Mouse (Mus musculus): ENCODE results near the gene Morn4. TPM values are rescaled to one million over a fixed set of nuclear protein-coding genes. Genes with fewer than 3 reads are reported as not detected.

Morn4 gene
- polyA plus RNA-seq, 1 experiment from 2014 or later = 78.9 TPM

DNA sequence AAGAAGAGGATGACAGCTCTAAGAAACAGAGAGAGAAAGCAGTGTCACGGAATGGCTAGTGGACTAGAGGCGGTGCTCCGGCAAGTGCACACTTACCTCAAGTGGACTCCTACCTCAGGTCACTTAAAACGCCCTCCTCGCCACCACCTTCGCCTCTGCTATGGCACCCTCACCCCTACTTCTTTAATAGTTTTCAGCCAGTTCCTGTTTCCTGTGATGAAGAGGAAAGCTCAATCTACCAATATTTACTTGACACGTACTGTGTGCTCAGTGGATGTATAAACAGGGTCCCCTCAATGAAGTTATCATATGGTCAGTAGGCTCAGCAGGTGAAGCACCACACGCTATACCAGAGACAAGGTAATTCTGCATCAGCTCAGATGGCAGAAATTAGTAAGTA, 7.6 kb downstream of the Morn4 start:
- H3K4me2 ChIP-seq (ENCODE audit: low read depth) = no peak overlapping the region
- no peaks in the 10 kb centered on the region for H3K27me3 ChIP-seq (ENCODE audit: control insufficient read depth, insufficient read depth, low read length)
- H3K27ac ChIP-seq (ENCODE audit: low read depth, low read length) = no peak overlapping the region
- DNase-seq (ENCODE audit: low spot score) (no peak), ATAC-seq (ENCODE audit: insufficient read depth, low FRiP score, low TSS enrichment) (no peak)
- H3K4me1 ChIP-seq (ENCODE audit: control insufficient read depth, insufficient read depth, low read length) = no peaks in the 10 kb centered on the region
- no peak overlapping the region for H3K9ac ChIP-seq (ENCODE audit: low read length)
- H3K4me3 ChIP-seq (ENCODE audit: low read depth, low read length) = no peak overlapping the region
- H3K36me3 ChIP-seq (ENCODE audit: control insufficient read depth, insufficient read depth, low read length) = no peaks in the 10 kb centered on the region; the same call in 1 of the 2 replicates
- no peaks in the 10 kb centered on the region for H3K9me3 ChIP-seq (ENCODE audit: control insufficient read depth, low read length)
- 95% methylated on average over 8 of the region's 8 CpGs for WGBS

DNA sequence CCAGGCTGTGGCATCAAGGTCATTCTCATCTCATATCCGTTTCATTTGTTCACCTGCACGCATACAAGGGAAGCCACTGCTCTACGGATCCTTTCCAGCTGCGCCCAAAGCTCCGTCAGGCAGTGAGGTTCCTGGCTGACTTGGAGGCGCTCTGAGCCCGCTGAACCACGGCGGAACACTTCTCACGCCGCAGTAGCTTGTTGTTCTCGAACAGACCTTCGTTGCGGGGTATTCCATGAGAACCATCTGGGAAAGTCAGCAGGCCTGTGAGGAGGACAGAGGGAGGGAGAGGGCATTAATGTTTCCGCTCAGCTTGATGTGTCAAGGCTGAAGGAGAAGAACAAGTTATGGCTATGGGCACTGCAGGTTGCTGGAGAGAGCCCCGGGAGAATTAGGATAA, 10.2 kb downstream of the Morn4 start:
- DNase-seq (ENCODE audit: low spot score) (no peak), ATAC-seq (ENCODE audit: insufficient read depth, low FRiP score, low TSS enrichment) (no peak)
- Histone ChIP-seq H3K4me1 (ENCODE audit: control insufficient read depth, insufficient read depth, low read length) (no peaks in the 10 kb centered on the region), H3K27ac (ENCODE audit: low read depth, low read length) (no peak overlapping the region), H3K4me3 (ENCODE audit: low read depth, low read length) (no peak overlapping the region), H3K27me3 (ENCODE audit: control insufficient read depth, insufficient read depth, low read length) (no peaks in the 10 kb centered on the region), H3K9ac (ENCODE audit: low read length) (no peak overlapping the region), H3K36me3 (ENCODE audit: control insufficient read depth, insufficient read depth, low read length) (no peaks in the 10 kb centered on the region; the same call in 1 of the 2 replicates), H3K9me3 (ENCODE audit: control insufficient read depth, low read length) (no peaks in the 10 kb centered on the region), H3K4me2 (ENCODE audit: low read depth) (no peak overlapping the region)
- WGBS = 91% methylated on average over 16 of the region's 16 CpGs

DNA sequence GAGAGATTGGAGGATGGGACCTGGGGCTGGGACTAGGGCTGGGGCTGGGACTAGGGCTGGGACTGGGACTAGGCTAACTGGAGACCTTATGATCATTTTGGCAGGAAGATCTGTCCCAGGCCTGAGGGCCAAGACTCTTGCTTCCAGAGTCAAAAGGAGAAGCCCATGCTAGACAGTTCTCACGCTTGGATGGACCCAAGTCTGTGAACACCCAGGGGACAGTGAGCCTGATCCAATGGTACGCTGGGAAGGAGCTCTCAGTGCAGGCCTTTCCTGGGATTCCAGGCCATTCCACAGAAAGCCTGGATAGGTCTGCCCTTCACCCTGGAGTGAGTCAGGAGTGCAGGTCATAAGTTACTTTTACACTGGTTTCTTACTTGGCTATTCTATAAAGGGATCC, 11.1 kb downstream of the Morn4 start:
- no peak overlapping the region for H3K4me3 ChIP-seq (ENCODE audit: low read depth, low read length)
- H3K9ac ChIP-seq (ENCODE audit: low read length) = no peak overlapping the region
- H3K27ac ChIP-seq (ENCODE audit: low read depth, low read length) = no peak overlapping the region
- no peak overlapping the region for H3K4me2 ChIP-seq (ENCODE audit: low read depth)
- H3K27me3 ChIP-seq (ENCODE audit: control insufficient read depth, insufficient read depth, low read length) = no peaks in the 10 kb centered on the region
- DNase-seq (ENCODE audit: low spot score) (no peak), ATAC-seq (ENCODE audit: insufficient read depth, low FRiP score, low TSS enrichment) (no peak)
- 91% methylated on average over 2 of the region's 2 CpGs for WGBS
- H3K4me1 ChIP-seq (ENCODE audit: control insufficient read depth, insufficient read depth, low read length) = no peaks in the 10 kb centered on the region
- no peaks in the 10 kb centered on the region for H3K9me3 ChIP-seq (ENCODE audit: control insufficient read depth, low read length)
- no peaks in the 10 kb centered on the region; the same call in 1 of the 2 replicates for H3K36me3 ChIP-seq (ENCODE audit: control insufficient read depth, insufficient read depth, low read length)

DNA sequence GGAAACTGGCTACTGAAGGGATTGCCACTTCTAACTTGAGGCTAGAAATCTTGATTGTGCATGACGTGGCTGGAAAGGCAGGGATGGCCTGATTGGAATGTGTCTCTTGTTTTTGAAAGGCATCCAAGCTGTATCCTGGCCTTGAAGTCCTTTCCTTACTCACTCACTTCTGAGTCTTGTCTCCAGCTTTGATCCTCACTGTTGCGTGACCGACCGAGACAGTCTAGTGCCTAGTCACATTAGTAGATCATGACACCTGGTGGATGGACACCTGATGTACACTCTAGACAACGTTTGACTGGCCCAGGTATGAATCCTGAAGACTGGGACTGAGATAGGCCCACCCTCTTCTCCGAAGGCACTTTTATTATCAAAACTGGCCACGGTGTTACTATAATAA, 13.4 kb downstream of the Morn4 start:
- Histone ChIP-seq H3K36me3 (ENCODE audit: control insufficient read depth, insufficient read depth, low read length) (no peaks in the 10 kb centered on the region; the same call in 1 of the 2 replicates), H3K4me2 (ENCODE audit: low read depth) (no peak overlapping the region), H3K4me1 (ENCODE audit: control insufficient read depth, insufficient read depth, low read length) (no peaks in the 10 kb centered on the region), H3K9ac (ENCODE audit: low read length) (no peak overlapping the region), H3K27ac (ENCODE audit: low read depth, low read length) (no peak overlapping the region), H3K27me3 (ENCODE audit: control insufficient read depth, insufficient read depth, low read length) (no peaks in the 10 kb centered on the region), H3K4me3 (ENCODE audit: low read depth, low read length) (no peak overlapping the region), H3K9me3 (ENCODE audit: control insufficient read depth, low read length) (no peaks in the 10 kb centered on the region)
- DNase-seq (ENCODE audit: low spot score) (no peak), ATAC-seq (ENCODE audit: insufficient read depth, low FRiP score, low TSS enrichment) (no peak)
- 80% methylated on average over 7 of the region's 7 CpGs for WGBS

DNA sequence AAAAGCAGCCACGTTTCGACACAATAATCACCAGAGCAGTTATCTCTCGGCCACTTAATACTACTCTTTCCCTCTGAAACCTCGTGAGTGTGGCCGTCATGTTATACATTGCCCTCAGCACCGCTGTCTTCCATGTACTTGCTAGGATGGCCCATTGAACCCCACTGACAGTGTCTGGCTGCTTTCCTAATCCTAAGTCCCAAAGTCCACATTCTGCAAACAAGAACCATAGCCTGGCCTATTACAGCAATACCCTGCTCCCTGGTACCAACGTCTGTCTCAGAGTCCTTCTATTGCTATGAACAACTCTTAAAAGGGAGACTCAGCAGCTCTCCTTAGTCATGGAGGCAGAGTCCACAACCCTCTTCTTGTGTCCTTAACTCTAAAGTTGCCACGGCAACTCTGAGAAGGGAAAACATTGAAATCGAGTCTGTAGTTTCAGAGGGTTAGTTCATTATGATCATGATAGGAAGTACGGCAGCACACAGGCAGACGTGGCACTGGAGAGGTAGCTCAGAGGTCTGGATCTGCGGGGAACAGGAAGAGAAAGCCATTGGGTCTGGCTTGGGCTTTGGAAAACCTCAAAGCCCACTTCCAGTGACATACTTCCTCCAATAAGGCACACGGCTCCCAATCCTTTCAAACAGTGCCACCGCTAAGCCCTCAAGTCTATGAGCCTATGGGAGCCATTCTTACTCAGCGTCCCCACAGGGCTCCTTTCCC, 14.1 kb downstream of the Morn4 start:
- no peaks in the 10 kb centered on the region for H3K9me3 ChIP-seq (ENCODE audit: control insufficient read depth, low read length)
- ATAC-seq (ENCODE audit: insufficient read depth, low FRiP score, low TSS enrichment) (no peak), DNase-seq (ENCODE audit: low spot score) (no peak)
- H3K27ac ChIP-seq (ENCODE audit: low read depth, low read length) = no peak overlapping the region
- WGBS = 86% methylated on average over 15 of the region's 15 CpGs
- no peak overlapping the region for H3K4me3 ChIP-seq (ENCODE audit: low read depth, low read length)
- H3K4me2 ChIP-seq (ENCODE audit: low read depth) = no peak overlapping the region
- H3K9ac ChIP-seq (ENCODE audit: low read length) = no peak overlapping the region
- no peaks in the 10 kb centered on the region; the same call in 1 of the 2 replicates for H3K36me3 ChIP-seq (ENCODE audit: control insufficient read depth, insufficient read depth, low read length)
- no peaks in the 10 kb centered on the region for H3K4me1 ChIP-seq (ENCODE audit: control insufficient read depth, insufficient read depth, low read length)
- no peaks in the 10 kb centered on the region for H3K27me3 ChIP-seq (ENCODE audit: control insufficient read depth, insufficient read depth, low read length)

DNA sequence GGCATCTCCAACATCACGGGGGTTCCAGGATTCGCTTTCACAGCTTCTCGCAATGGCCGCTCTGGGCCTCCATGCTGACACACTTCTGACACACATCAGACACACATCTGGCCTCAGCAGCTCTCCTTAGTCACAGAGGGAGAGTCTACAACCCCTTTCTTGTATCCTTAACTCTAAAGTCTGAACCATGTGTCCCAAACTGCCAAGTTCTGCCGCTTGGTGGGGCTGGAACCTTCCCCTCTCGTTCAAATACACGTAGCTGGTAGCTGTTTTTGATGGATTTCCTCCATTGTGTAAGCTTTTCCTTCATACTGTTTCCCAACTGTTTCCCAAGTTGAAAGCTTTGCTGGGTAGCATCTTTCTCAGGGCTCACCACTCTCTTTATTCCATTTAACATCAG, 14.9 kb downstream of the Morn4 start:
- Histone ChIP-seq H3K4me2 (ENCODE audit: low read depth) (no peak overlapping the region), H3K4me3 (ENCODE audit: low read depth, low read length) (no peak overlapping the region), H3K27me3 (ENCODE audit: control insufficient read depth, insufficient read depth, low read length) (no peaks in the 10 kb centered on the region), H3K36me3 (ENCODE audit: control insufficient read depth, insufficient read depth, low read length) (no peaks in the 10 kb centered on the region; the same call in 1 of the 2 replicates), H3K27ac (ENCODE audit: low read depth, low read length) (no peak overlapping the region), H3K9ac (ENCODE audit: low read length) (no peak overlapping the region), H3K4me1 (ENCODE audit: control insufficient read depth, insufficient read depth, low read length) (no peaks in the 10 kb centered on the region), H3K9me3 (ENCODE audit: control insufficient read depth, low read length) (no peaks in the 10 kb centered on the region)
- WGBS = 83% methylated on average over 7 of the region's 7 CpGs
- DNase-seq (ENCODE audit: low spot score) = no peak
- no peak for ATAC-seq (ENCODE audit: insufficient read depth, low FRiP score, low TSS enrichment)

DNA sequence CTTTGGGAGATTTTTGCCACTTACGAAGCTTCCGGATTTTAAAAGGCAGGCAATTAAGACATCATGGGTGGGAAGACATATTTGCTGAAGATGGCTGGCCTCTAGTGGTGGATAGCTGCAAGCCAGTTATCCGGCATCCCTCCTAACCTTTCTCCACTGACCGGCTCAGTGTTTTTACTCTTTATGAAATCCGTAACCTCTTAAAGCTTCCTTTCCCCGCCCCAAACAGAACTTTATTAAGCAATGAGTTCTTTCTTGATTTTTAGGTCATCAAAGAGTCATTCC, 17.0 kb downstream of the Morn4 start:
- DNase-seq (ENCODE audit: low spot score) (no peak), ATAC-seq (ENCODE audit: insufficient read depth, low FRiP score, low TSS enrichment) (no peak)
- Histone ChIP-seq H3K27ac (ENCODE audit: low read depth, low read length) (no peak overlapping the region), H3K36me3 (ENCODE audit: control insufficient read depth, insufficient read depth, low read length) (no peaks in the 10 kb centered on the region), H3K4me1 (ENCODE audit: control insufficient read depth, insufficient read depth, low read length) (no peaks in the 10 kb centered on the region), H3K9ac (ENCODE audit: low read length) (no peak overlapping the region), H3K9me3 (ENCODE audit: control insufficient read depth, low read length) (no peaks in the 10 kb centered on the region), H3K4me3 (ENCODE audit: low read depth, low read length) (no peak overlapping the region), H3K27me3 (ENCODE audit: control insufficient read depth, insufficient read depth, low read length) (no peaks in the 10 kb centered on the region), H3K4me2 (ENCODE audit: low read depth) (no peak overlapping the region)
- 77% methylated on average over 6 of the region's 6 CpGs for WGBS

DNA sequence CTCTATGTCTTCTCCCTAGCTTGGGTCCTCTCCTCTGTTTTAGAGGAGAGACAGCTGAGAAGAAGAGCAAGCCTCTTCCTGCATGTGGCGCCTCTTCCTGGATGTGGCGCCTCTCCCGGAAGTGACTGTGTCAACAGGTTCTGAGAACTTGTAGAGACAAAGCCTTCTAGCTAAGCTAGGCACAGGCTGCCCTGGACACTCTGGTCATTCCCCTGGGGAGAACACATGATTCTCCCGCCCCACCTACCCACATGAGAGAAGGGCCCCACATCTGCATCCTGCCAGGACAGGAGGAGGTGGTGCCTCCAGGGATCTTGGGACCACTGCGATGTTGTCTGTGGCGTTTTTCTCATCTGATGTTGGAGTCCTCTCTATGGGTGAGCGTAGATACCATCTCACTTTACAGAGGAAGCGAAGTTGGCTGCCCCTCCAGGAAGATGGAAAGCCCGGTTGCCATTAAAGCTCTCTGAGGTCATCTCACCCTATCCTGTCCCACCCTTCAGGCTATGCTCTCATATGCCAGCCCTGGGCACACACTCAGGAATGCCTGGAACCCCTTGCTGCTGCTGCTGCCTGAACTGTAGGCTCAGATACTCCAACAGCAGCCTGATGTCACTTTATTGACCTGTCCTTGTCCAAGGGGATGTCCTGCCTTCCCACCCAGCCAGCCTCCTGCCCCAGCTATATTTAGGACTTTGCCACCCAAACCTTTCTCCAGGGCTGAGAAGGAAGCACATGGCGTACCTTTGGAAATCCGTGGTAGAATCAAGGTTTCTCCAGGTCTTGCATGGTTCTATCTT, 17.5 kb downstream of the Morn4 start:
- H3K9ac ChIP-seq (ENCODE audit: low read length) = no peak overlapping the region
- no peak for DNase-seq (ENCODE audit: low spot score)
- H3K4me1 ChIP-seq (ENCODE audit: control insufficient read depth, insufficient read depth, low read length) = no peaks in the 10 kb centered on the region
- no peak overlapping the region for H3K27ac ChIP-seq (ENCODE audit: low read depth, low read length)
- no peaks in the 10 kb centered on the region for H3K27me3 ChIP-seq (ENCODE audit: control insufficient read depth, insufficient read depth, low read length)
- H3K9me3 ChIP-seq (ENCODE audit: control insufficient read depth, low read length) = no peaks in the 10 kb centered on the region
- no peak for ATAC-seq (ENCODE audit: insufficient read depth, low FRiP score, low TSS enrichment)
- no peaks in the 10 kb centered on the region for H3K36me3 ChIP-seq (ENCODE audit: control insufficient read depth, insufficient read depth, low read length)
- no peak overlapping the region for H3K4me2 ChIP-seq (ENCODE audit: low read depth)
- H3K4me3 ChIP-seq (ENCODE audit: low read depth, low read length) = no peak overlapping the region
- WGBS = 79% methylated on average over 11 of the region's 11 CpGs

DNA sequence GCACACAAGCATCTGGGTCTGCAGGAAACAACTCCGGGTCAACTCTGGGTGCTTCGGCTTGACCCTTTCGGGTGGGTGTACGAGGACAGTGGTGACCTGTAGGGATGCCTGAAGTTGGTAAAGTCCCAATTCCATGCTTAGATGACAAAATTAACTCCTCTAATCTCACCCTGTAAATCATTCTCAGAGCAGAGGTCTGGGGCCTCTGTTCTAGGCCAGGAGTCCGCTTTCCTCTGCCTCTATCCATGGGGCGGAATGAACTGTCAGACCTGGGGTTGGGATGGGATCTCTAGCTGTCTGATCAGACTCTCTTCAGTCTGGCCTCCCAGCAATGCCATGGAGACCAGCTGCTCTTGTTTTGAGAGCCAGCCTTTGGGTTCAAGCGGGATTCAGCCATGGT, 24.7 kb downstream of the Morn4 start:
- Histone ChIP-seq H3K9me3 (ENCODE audit: control insufficient read depth, low read length) (no peaks in the 10 kb centered on the region), H3K9ac (ENCODE audit: low read length) (no peak overlapping the region), H3K27ac (ENCODE audit: low read depth, low read length) (no peak overlapping the region), H3K4me2 (ENCODE audit: low read depth) (no peak overlapping the region), H3K36me3 (ENCODE audit: control insufficient read depth, insufficient read depth, low read length) (no peaks in the 10 kb centered on the region), H3K4me3 (ENCODE audit: low read depth, low read length) (no peak overlapping the region), H3K27me3 (ENCODE audit: control insufficient read depth, insufficient read depth, low read length) (no peaks in the 10 kb centered on the region), H3K4me1 (ENCODE audit: control insufficient read depth, insufficient read depth, low read length) (no peaks in the 10 kb centered on the region)
- WGBS = 90% methylated on average over 7 of the region's 7 CpGs
- ATAC-seq (ENCODE audit: insufficient read depth, low FRiP score, low TSS enrichment) = no peak
- DNase-seq (ENCODE audit: low spot score) = no peak
